Mouse (Mus musculus): ENCODE measurements around the gene Cytl1. TPM values are rescaled to one million over a fixed set of nuclear protein-coding genes. Genes with fewer than 3 reads are reported as not detected.

Cytl1 gene
- polyA plus RNA-seq, 1 experiment from 2014 or later: 3.3 TPM

- Histone ChIP-seq H3K27me3 (ENCODE audit: control insufficient read depth, insufficient read depth, low read length) (no peaks in the 10 kb centered on the region), H3K36me3 (ENCODE audit: control insufficient read depth, insufficient read depth, low read length) (no peaks in the 10 kb centered on the region), H3K9me3 (ENCODE audit: control insufficient read depth, low read length) (no peaks in the 10 kb centered on the region), H3K9ac (ENCODE audit: low read length) (no peak overlapping the region), H3K4me1 (ENCODE audit: control insufficient read depth, insufficient read depth, low read length) (0 out of 2 replicates have a peak, but pooled peaks cover 2% of the 10 kb centered on the region), H3K27ac (replicated peaks; ENCODE audit: low read depth, low read length) (no peak overlapping the region), H3K4me2 (ENCODE audit: low read depth, severe bottlenecking) (no peak overlapping the region), H3K4me3 (ENCODE audit: low read depth, low read length) (no peak overlapping the region)
- ATAC-seq (ENCODE audit: insufficient number of reproducible peaks, low FRiP score, low TSS enrichment, low read depth) (peak; percentile 54), DNase-seq (ENCODE audit: low spot score) (peak; percentile 84)
- WGBS: 63% methylated on average over 8 of the region's 8 CpGs
Measured at GRCm38 (mm10) chr5:37752027-37752967, 17.0 kb downstream of the Cytl1 start.

GRCm38 (mm10) chr5:37753366-37753765, 18.0 kb downstream of the Cytl1 start:
- Histone ChIP-seq H3K27me3 (ENCODE audit: control insufficient read depth, insufficient read depth, low read length) (no peaks in the 10 kb centered on the region), H3K36me3 (ENCODE audit: control insufficient read depth, insufficient read depth, low read length) (no peaks in the 10 kb centered on the region), H3K9ac (ENCODE audit: low read length) (no peak overlapping the region), H3K4me3 (ENCODE audit: low read depth, low read length) (no peak overlapping the region), H3K27ac (replicated peaks; ENCODE audit: low read depth, low read length) (no peak overlapping the region), H3K4me2 (ENCODE audit: low read depth, severe bottlenecking) (no peak overlapping the region), H3K9me3 (ENCODE audit: control insufficient read depth, low read length) (no peaks in the 10 kb centered on the region), H3K4me1 (ENCODE audit: control insufficient read depth, insufficient read depth, low read length) (0 out of 2 replicates have a peak, but pooled peaks cover 2% of the 10 kb centered on the region)
- DNase-seq (ENCODE audit: low spot score) (no peak), ATAC-seq (ENCODE audit: insufficient number of reproducible peaks, low FRiP score, low TSS enrichment, low read depth) (no peak)
- WGBS: 76% methylated on average over 7 of the region's 7 CpGs

DNA sequence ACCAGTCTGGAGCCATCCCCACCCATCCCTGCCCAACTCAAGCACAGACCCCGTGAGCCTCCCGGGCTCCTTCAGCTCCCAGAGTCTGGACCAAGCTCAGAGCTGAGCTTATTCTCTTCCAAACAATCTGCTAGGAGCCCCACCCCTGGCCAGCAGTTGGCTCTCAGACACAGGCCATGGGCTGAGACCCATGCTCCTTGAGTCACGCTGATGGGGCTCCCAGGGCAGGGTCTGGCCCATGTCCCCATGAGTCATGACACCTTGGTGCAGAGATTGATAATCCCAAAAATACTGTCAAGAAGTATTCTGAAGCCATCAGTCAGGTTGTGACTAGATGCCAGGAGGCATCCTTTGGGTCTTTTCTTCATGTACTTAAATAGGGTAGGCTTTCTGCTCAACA, 26.7 kb downstream of the Cytl1 start:
- Histone ChIP-seq H3K27me3 (ENCODE audit: control insufficient read depth, insufficient read depth, low read length) (no peaks in the 10 kb centered on the region), H3K4me2 (ENCODE audit: low read depth, severe bottlenecking) (no peak overlapping the region)
- ATAC-seq (ENCODE audit: insufficient number of reproducible peaks, low FRiP score, low TSS enrichment, low read depth): no peak

GRCm38 (mm10) chr5:37765851-37766250, 30.5 kb downstream of the Cytl1 start:
- H3K27me3 ChIP-seq (ENCODE audit: control insufficient read depth, insufficient read depth, low read length): no peaks in the 10 kb centered on the region
- no peaks in the 10 kb centered on the region for H3K4me1 ChIP-seq (ENCODE audit: control insufficient read depth, insufficient read depth, low read length)
- 83% methylated on average over 8 of the region's 8 CpGs for WGBS
- H3K9ac ChIP-seq (ENCODE audit: low read length): no peak overlapping the region
- H3K9me3 ChIP-seq (ENCODE audit: control insufficient read depth, low read length): no peaks in the 10 kb centered on the region
- ATAC-seq (ENCODE audit: insufficient number of reproducible peaks, low FRiP score, low TSS enrichment, low read depth): no peak
- H3K4me2 ChIP-seq (ENCODE audit: low read depth, severe bottlenecking): no peak overlapping the region
- DNase-seq (ENCODE audit: low spot score): no peak
- H3K27ac ChIP-seq (replicated peaks; ENCODE audit: low read depth, low read length): no peak overlapping the region
- H3K4me3 ChIP-seq (ENCODE audit: low read depth, low read length): no peak overlapping the region
- no peaks in the 10 kb centered on the region for H3K36me3 ChIP-seq (ENCODE audit: control insufficient read depth, insufficient read depth, low read length)

More for the DNA sequence above, 26.7 kb downstream of the Cytl1 start:
- H3K4me3 ChIP-seq (ENCODE audit: low read depth, low read length): no peak overlapping the region
- no peak overlapping the region for H3K27ac ChIP-seq (replicated peaks; ENCODE audit: low read depth, low read length)
- 81% methylated on average over 3 of the region's 3 CpGs for WGBS
- no peak for DNase-seq (ENCODE audit: low spot score)
- H3K36me3 ChIP-seq (ENCODE audit: control insufficient read depth, insufficient read depth, low read length): no peaks in the 10 kb centered on the region
- no peaks in the 10 kb centered on the region for H3K9me3 ChIP-seq (ENCODE audit: control insufficient read depth, low read length)
- no peak overlapping the region for H3K9ac ChIP-seq (ENCODE audit: low read length)
- no peaks in the 10 kb centered on the region for H3K4me1 ChIP-seq (ENCODE audit: control insufficient read depth, insufficient read depth, low read length)

DNA sequence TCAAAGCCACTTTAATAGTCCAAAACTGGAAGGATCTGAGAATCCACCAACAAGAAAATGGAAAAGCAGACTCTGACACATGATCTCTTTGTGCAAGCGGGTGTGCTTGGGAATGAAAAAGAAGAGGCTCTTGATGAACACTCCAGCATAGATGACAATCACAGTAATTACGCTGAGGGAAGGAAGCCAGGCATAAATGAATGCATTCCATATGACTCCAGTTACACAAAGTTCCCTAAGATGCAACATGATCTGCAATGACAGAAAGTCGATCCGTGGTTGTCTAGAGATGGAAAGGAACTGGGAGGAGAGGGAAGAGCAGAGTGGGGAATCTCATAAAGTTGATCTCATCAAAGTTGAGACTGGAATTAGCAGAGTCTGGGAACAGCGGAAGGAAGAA, 31.9 kb downstream of the Cytl1 start:
- H3K27me3 ChIP-seq (ENCODE audit: control insufficient read depth, insufficient read depth, low read length): no peaks in the 10 kb centered on the region
- no peak overlapping the region for H3K9ac ChIP-seq (ENCODE audit: low read length)
- H3K4me2 ChIP-seq (ENCODE audit: low read depth, severe bottlenecking): no peak overlapping the region
- H3K4me1 ChIP-seq (ENCODE audit: control insufficient read depth, insufficient read depth, low read length): no peaks in the 10 kb centered on the region
- 80% methylated on average over 5 of the region's 5 CpGs for WGBS
- no peak overlapping the region for H3K27ac ChIP-seq (replicated peaks; ENCODE audit: low read depth, low read length)
- H3K4me3 ChIP-seq (ENCODE audit: low read depth, low read length): no peak overlapping the region
- H3K9me3 ChIP-seq (ENCODE audit: control insufficient read depth, low read length): no peaks in the 10 kb centered on the region
- ATAC-seq (ENCODE audit: insufficient number of reproducible peaks, low FRiP score, low TSS enrichment, low read depth) (no peak), DNase-seq (ENCODE audit: low spot score) (no peak)
- no peaks in the 10 kb centered on the region for H3K36me3 ChIP-seq (ENCODE audit: control insufficient read depth, insufficient read depth, low read length)

- no peak overlapping the region for H3K9ac ChIP-seq (ENCODE audit: low read length)
- WGBS: 14% methylated on average over 5 of the region's 5 CpGs
- no peaks in the 10 kb centered on the region for H3K36me3 ChIP-seq (ENCODE audit: control insufficient read depth, insufficient read depth, low read length)
- H3K4me3 ChIP-seq (ENCODE audit: low read depth, low read length): no peak overlapping the region
- H3K4me1 ChIP-seq (ENCODE audit: control insufficient read depth, insufficient read depth, low read length): no peaks in the 10 kb centered on the region
- H3K27ac ChIP-seq (replicated peaks; ENCODE audit: low read depth, low read length): no peak overlapping the region
- no peaks in the 10 kb centered on the region for H3K27me3 ChIP-seq (ENCODE audit: control insufficient read depth, insufficient read depth, low read length)
- ATAC-seq (ENCODE audit: insufficient number of reproducible peaks, low FRiP score, low TSS enrichment, low read depth) (no peak), DNase-seq (ENCODE audit: low spot score) (no peak)
- H3K9me3 ChIP-seq (ENCODE audit: control insufficient read depth, low read length): no peaks in the 10 kb centered on the region
- H3K4me2 ChIP-seq (ENCODE audit: low read depth, severe bottlenecking): no peak overlapping the region
Measured at GRCm38 (mm10) chr5:37769031-37769430, 33.7 kb downstream of the Cytl1 start.

- DNase-seq (ENCODE audit: low spot score): peak; percentile 29
Measured at GRCm38 (mm10) chr5:37770870-37771269, 35.6 kb downstream of the Cytl1 start.

GRCm38 (mm10) chr5:37774011-37774410, 38.7 kb downstream of the Cytl1 start:
- H3K36me3 ChIP-seq (ENCODE audit: control insufficient read depth, insufficient read depth, low read length): no peaks in the 10 kb centered on the region
- no peak overlapping the region for H3K27ac ChIP-seq (replicated peaks; ENCODE audit: low read depth, low read length)
- H3K4me2 ChIP-seq (ENCODE audit: low read depth, severe bottlenecking): no peak overlapping the region
- no peak overlapping the region for H3K9ac ChIP-seq (ENCODE audit: low read length)
- WGBS: 60% methylated on average over 4 of the region's 4 CpGs
- ATAC-seq (ENCODE audit: insufficient number of reproducible peaks, low FRiP score, low TSS enrichment, low read depth) (no peak), DNase-seq (ENCODE audit: low spot score) (no peak)
- H3K4me3 ChIP-seq (ENCODE audit: low read depth, low read length): no peak overlapping the region
- no peaks in the 10 kb centered on the region for H3K27me3 ChIP-seq (ENCODE audit: control insufficient read depth, insufficient read depth, low read length)
- no peaks in the 10 kb centered on the region for H3K4me1 ChIP-seq (ENCODE audit: control insufficient read depth, insufficient read depth, low read length)
- no peaks in the 10 kb centered on the region for H3K9me3 ChIP-seq (ENCODE audit: control insufficient read depth, low read length)

More at GRCm38 (mm10) chr5:37770870-37771269, 35.6 kb downstream of the Cytl1 start:
- Histone ChIP-seq H3K4me3 (ENCODE audit: low read depth, low read length) (no peak overlapping the region), H3K27ac (replicated peaks; ENCODE audit: low read depth, low read length) (no peak overlapping the region), H3K9me3 (ENCODE audit: control insufficient read depth, low read length) (no peaks in the 10 kb centered on the region), H3K4me1 (ENCODE audit: control insufficient read depth, insufficient read depth, low read length) (no peaks in the 10 kb centered on the region), H3K4me2 (ENCODE audit: low read depth, severe bottlenecking) (no peak overlapping the region), H3K27me3 (ENCODE audit: control insufficient read depth, insufficient read depth, low read length) (no peaks in the 10 kb centered on the region), H3K36me3 (ENCODE audit: control insufficient read depth, insufficient read depth, low read length) (no peaks in the 10 kb centered on the region), H3K9ac (ENCODE audit: low read length) (no peak overlapping the region)
- WGBS: 44% methylated on average over 6 of the region's 6 CpGs
- ATAC-seq (ENCODE audit: insufficient number of reproducible peaks, low FRiP score, low TSS enrichment, low read depth): peak; percentile 72; the same call in 1 of the 2 replicates
